Mouse (Mus musculus) lung, postnatal 0 days (tissue): Measurements from ENCODE around the gene Tbc1d16.

ENCODE experiments used
- CTCF ChIP-seq: IDR thresholded peaks from 2 replicates; pipeline ENCODE4 v1.5.1; 2016; ENCODE audit warnings: antibody characterized with exemption, mild to moderate bottlenecking
- EP300 ChIP-seq: IDR thresholded peaks from 2 replicates; pipeline ENCODE4 v1.6.1; 2016; ENCODE audit warnings: antibody characterized with exemption, mild to moderate bottlenecking, control low read depth

DNA sequence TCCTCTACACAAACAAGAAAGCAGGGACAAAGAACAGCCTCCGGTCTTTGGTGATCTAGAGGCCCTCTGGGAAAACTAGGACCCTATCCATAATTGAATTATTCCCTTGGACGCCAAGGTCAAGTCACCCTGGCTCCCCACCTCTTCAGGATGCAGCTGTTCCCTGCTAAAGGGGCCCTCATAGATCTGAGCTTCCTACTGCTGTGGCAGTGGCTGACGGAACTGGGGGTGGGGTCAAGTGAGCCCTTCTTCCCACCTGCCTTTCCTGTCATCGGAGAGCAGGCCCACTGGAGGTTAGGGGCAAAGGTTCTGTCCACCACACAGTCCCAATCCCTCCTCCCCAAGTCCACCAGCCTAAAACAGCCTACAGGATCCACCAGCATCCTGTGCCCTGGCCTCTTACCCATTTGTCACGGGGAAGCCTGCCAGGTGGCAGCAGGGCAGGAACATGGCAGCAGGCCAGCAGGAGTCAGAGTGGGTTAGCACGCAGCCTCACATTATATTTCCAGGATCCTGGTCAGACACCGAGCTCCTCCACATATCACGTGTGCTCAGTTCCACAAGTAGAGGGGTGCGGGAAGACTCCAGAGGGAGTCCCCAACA lies 12.3 kb downstream of the Tbc1d16 start:
- TF ChIP-seq CTCF, result no peak
- no peak for TF ChIP-seq EP300
